Mouse (Mus musculus): Measurements from ENCODE around the gene Pced1b.

Gene Pced1b

GRCm38 (mm10) chr15:97257206-97257775 lies 10.4 kb downstream of the Pced1b start:
- no peak for DNase-seq (ENCODE audit: low spot score in 2 of 2)

GRCm38 (mm10) chr15:97258483-97259230 lies 11.8 kb downstream of the Pced1b start:
- DNase-seq (ENCODE audit: low spot score in 2 of 2): no peak

GRCm38 (mm10) chr15:97259300-97259699 lies 12.4 kb downstream of the Pced1b start:
- no peak for DNase-seq (ENCODE audit: low spot score in 2 of 2)

- DNase-seq (ENCODE audit: low spot score in 2 of 2): no peak
These were observed 13.2 kb downstream of the Pced1b start for GRCm38 (mm10) chr15:97259968-97260597.

GRCm38 (mm10) chr15:97262251-97262650 lies 15.3 kb downstream of the Pced1b start:
- DNase-seq (ENCODE audit: low spot score in 2 of 2): no peak

GRCm38 (mm10) chr15:97266236-97266845 lies 19.4 kb downstream of the Pced1b start:
- no peak for DNase-seq (ENCODE audit: low spot score in 2 of 2)

- no peak for DNase-seq (ENCODE audit: low spot score in 2 of 2)
These were observed 20.3 kb downstream of the Pced1b start for GRCm38 (mm10) chr15:97267094-97267695.

- no peak for DNase-seq (ENCODE audit: low spot score in 2 of 2)
These were observed 25.2 kb downstream of the Pced1b start for GRCm38 (mm10) chr15:97271985-97272697.

- no peak for DNase-seq (ENCODE audit: low spot score in 2 of 2)
These were observed 25.9 kb downstream of the Pced1b start for GRCm38 (mm10) chr15:97272831-97273230.

- DNase-seq (ENCODE audit: low spot score in 2 of 2): no peak
These were observed 28.9 kb downstream of the Pced1b start for GRCm38 (mm10) chr15:97275626-97276395.

- DNase-seq (ENCODE audit: low spot score in 2 of 2): no peak
These were observed 29.8 kb downstream of the Pced1b start for GRCm38 (mm10) chr15:97276660-97277153.

GRCm38 (mm10) chr15:97277328-97277727 lies 30.4 kb downstream of the Pced1b start:
- no peak for DNase-seq (ENCODE audit: low spot score in 2 of 2)

GRCm38 (mm10) chr15:97278340-97278948 lies 31.5 kb downstream of the Pced1b start:
- no peak for DNase-seq (ENCODE audit: low spot score in 2 of 2)

GRCm38 (mm10) chr15:97280131-97280530 lies 33.2 kb downstream of the Pced1b start:
- DNase-seq (ENCODE audit: low spot score in 2 of 2): no peak

- no peak for DNase-seq (ENCODE audit: low spot score in 2 of 2)
These were observed 33.9 kb downstream of the Pced1b start for GRCm38 (mm10) chr15:97280776-97281175.

- no peak for DNase-seq (ENCODE audit: low spot score in 2 of 2)
These were observed 35.0 kb downstream of the Pced1b start for GRCm38 (mm10) chr15:97281712-97282571.

GRCm38 (mm10) chr15:97282572-97282881 lies 35.6 kb downstream of the Pced1b start:
- no peak for DNase-seq (ENCODE audit: low spot score in 2 of 2)

- no peak for DNase-seq (ENCODE audit: low spot score in 2 of 2)
These were observed 37.3 kb downstream of the Pced1b start for GRCm38 (mm10) chr15:97284201-97284600.

- DNase-seq (ENCODE audit: low spot score in 2 of 2): no peak
These were observed 38.8 kb downstream of the Pced1b start for GRCm38 (mm10) chr15:97285665-97286212.
